In the genomic region with DNA sequence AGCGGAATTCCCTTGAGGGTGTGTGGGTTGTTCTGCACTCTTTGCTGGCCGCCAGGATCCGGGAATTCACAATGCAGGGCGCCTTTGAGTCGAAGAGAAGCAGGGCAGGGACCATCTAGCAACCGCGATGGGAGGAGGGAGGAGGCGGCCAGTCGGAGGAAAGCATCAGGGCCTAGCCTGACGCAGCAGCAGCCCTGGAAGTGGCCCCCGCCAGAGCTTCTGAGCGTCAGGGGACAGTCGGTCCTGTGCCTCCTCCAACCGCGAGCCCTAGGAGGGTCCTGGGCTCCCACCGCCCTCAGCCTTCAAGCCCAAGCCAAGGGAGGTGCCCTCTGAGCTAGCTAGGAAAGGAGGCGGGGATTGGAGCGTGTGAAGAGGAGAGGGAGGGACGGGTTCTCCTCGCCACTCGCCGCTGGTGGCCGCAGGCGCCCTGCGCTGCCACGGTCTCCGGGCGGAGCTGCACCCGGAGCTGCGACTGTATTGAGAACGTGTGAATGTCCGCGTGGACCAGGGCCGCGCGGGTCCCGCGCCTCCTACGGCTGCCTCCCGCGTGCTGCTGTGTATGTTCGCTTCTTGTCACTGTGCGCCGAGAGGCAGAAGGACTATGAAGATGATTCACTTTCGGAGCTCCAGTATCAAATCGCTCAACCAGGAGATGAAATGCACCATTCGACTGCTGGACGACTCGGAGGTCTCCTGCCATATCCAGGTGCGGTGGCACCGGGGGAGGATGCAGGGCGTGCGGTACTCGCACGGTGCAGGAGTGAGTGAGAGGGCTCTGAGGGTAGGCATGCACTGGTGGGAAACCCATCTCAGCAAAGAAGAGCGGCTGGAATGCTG, we compare ENCODE assay signal across 8 mouse cellular contexts. TPM values are rescaled to one million over a fixed set of nuclear protein-coding genes. Genes with fewer than 3 reads are reported as not detected.
DNase-seq lines count a peak whose midpoint lies in the region; ATAC-seq and TF ChIP-seq lines count a peak whose summit lies in the region.

Frmd3 (plus strand) TSS at position 232 of the 837 bp plus-strand sequence.

- no peak for ATAC-seq in erythroblast, adult 5-6 weeks (replicated peaks; ENCODE audit: low FRiP score, poor library complexity, severe bottlenecking)
- ATAC-seq in hindbrain, embryonic 12.5 days (ENCODE audit: low FRiP score) = peak; percentile 96
- peak; percentile 93 for ATAC-seq in midbrain, embryonic 14.5 days (ENCODE audit: low FRiP score, low TSS enrichment)

- no peak for TF ChIP-seq POLR2A in testis, adult 2 months (IDR thresholded peaks at IDR 0.05; ENCODE audit: control insufficient read depth, low read depth, low read length)

- DNase-seq in cerebellum, postnatal 10 days = peak; percentile 81 to 84
- peak; percentile 57 to 70 for DNase-seq in frontal cortex, postnatal 10 days (ENCODE audit: low spot score in 2 of 2)
- peak; percentile 60 to 67 for DNase-seq in left cerebral cortex, adult 8-10 months (ENCODE audit: low spot score in 2 of 2)
- peak; percentile 88 for DNase-seq in midbrain, embryonic 14.5 days

- no peaks in the 10 kb centered on the region for H3K4me1 ChIP-seq in erythroblast, embryonic 14.5 days (ENCODE audit: control insufficient read depth)
- H3K4me1 ChIP-seq in hindbrain, embryonic 12.5 days = 0 out of 2 replicates have a peak, but pooled peaks cover 2% of the 10 kb centered on the region
- peaks cover 16% of the 10 kb centered on the region for H3K4me1 ChIP-seq in midbrain, embryonic 14.5 days (ENCODE audit: control insufficient read depth, insufficient read depth, low read length)
- peaks cover 11% of the 10 kb centered on the region for H3K4me1 ChIP-seq in testis, adult 2 months (ENCODE audit: control insufficient read depth, insufficient read depth, low read length)

- TF ChIP-seq CTCF in testis, adult 2 months (IDR thresholded peaks at IDR 0.05; ENCODE audit: control insufficient read depth, insufficient read depth, insufficient replicate concordance, low read depth, low read length) = no peak

- peaks cover 4% of the 10 kb centered on the region; the same call in 1 of the 2 replicates for H3K9me3 ChIP-seq in erythroblast, embryonic 14.5 days (ENCODE audit: control insufficient read depth, low read length)
- no peaks in the 10 kb centered on the region for H3K9me3 ChIP-seq in hindbrain, embryonic 12.5 days (replicated peaks)
- H3K9me3 ChIP-seq in midbrain, embryonic 14.5 days (ENCODE audit: control insufficient read depth, low read length) = no peaks in the 10 kb centered on the region

- peak within 1 kb of the TSS; percentile 86 for H3K27ac ChIP-seq in hindbrain, embryonic 12.5 days
- peak within 1 kb of the TSS; percentile 93 for H3K27ac ChIP-seq in midbrain, embryonic 14.5 days (replicated peaks; ENCODE audit: low read depth, low read length)
- H3K27ac ChIP-seq in testis, adult 2 months (ENCODE audit: control insufficient read depth, insufficient read depth, low read depth, low read length) = no peak within 1 kb of the TSS

- H3K4me3 ChIP-seq in erythroblast, embryonic 14.5 days (replicated peaks) = peak within 1 kb of the TSS; percentile 12
- H3K4me3 ChIP-seq in hindbrain, embryonic 12.5 days = peak within 1 kb of the TSS; percentile 62
- peak within 1 kb of the TSS; percentile 53 for H3K4me3 ChIP-seq in midbrain, embryonic 14.5 days (replicated peaks; ENCODE audit: low read depth, low read length)
- H3K4me3 ChIP-seq in testis, adult 2 months (ENCODE audit: control insufficient read depth, low read depth, low read length) = peak within 1 kb of the TSS; percentile 36

- H3K27me3 ChIP-seq in erythroblast, embryonic 14.5 days (ENCODE audit: control insufficient read depth) = peaks cover 15% of the 10 kb centered on the region
- no peaks in the 10 kb centered on the region for H3K27me3 ChIP-seq in hindbrain, embryonic 12.5 days
- no peaks in the 10 kb centered on the region for H3K27me3 ChIP-seq in midbrain, embryonic 14.5 days (ENCODE audit: control insufficient read depth, insufficient read depth, low read length)
- no peaks in the 10 kb centered on the region for H3K27me3 ChIP-seq in testis, adult 2 months (ENCODE audit: control insufficient read depth, insufficient read depth, low read length)

- H3K9ac ChIP-seq in hindbrain, embryonic 12.5 days = peak within 1 kb of the TSS; percentile 71
- H3K9ac ChIP-seq in midbrain, embryonic 14.5 days (replicated peaks; ENCODE audit: low read length) = peak within 1 kb of the TSS; percentile 70

- under 1% methylated on average over 55 of the region's 56 CpGs for WGBS in hindbrain, embryonic 12.5 days
- WGBS in midbrain, embryonic 14.5 days = under 1% methylated on average over 56 of the region's 56 CpGs

- no peaks in the 10 kb centered on the region for H3K36me3 ChIP-seq in erythroblast, embryonic 14.5 days (ENCODE audit: control insufficient read depth)
- no peaks in the 10 kb centered on the region for H3K36me3 ChIP-seq in hindbrain, embryonic 12.5 days
- H3K36me3 ChIP-seq in midbrain, embryonic 14.5 days (ENCODE audit: control insufficient read depth, insufficient read depth, low read length) = no peaks in the 10 kb centered on the region
- H3K36me3 ChIP-seq in testis, adult 2 months (ENCODE audit: control insufficient read depth, insufficient read depth, low read length) = no peaks in the 10 kb centered on the region

- H3K4me2 ChIP-seq in hindbrain, embryonic 12.5 days (replicated peaks) = peak within 1 kb of the TSS; percentile 84
- peak within 1 kb of the TSS; percentile 78 for H3K4me2 ChIP-seq in midbrain, embryonic 14.5 days (ENCODE audit: low read length)

RNA-seq across cellular contexts. Expression of gene Frmd3, which starts in this region (rescaled TPM):
- 0.01 TPM in 1 of 2 replicates, not detected in the other for polyA plus RNA-seq in erythroblast, embryonic 14.5 days (2012)
- not detected in 2 replicates for total RNA-seq in erythroblast, adult 5-6 weeks (2015; ENCODE audit: low replicate concordance)
- not detected in 2 replicates for total RNA-seq in erythroblast, adult 5-6 weeks (2017; ENCODE audit: low replicate concordance)
- 10.5 and 11.1 TPM in 2 replicates for polyA plus RNA-seq in hindbrain, embryonic 12.5 days (2016; fragmentation: Nextera tagmentation; extraction: Ambion mirVana)
- total RNA-seq in left cerebral cortex, adult 8-10 months (2022) = 1 to 10 TPM; 6.4 to 6.7 (median 6.5) TPM
- 29.7 and 30.5 TPM in 2 replicates for polyA plus RNA-seq in midbrain, embryonic 14.5 days (2014; fragmentation: Nextera tagmentation; extraction: Ambion mirVana)
- 0.12 and 0.31 TPM in 2 replicates for polyA plus RNA-seq in testis, adult 2 months (2012; rRNA removed)

Comparison
In these comparisons a context has a peak if more than half of its experiments do, and no peak if none do; other contexts are left out.
1. RNA of gene Frmd3 (total RNA-seq): 6.4 to 6.7 TPM in left cerebral cortex, adult 8-10 months; not detected in erythroblast, adult 5-6 weeks; every median in the first group is over 4 times any median in the second.
2. H3K4me3 ChIP-seq: peak in every context shown above with its lines; median percentile 62 in hindbrain, embryonic 12.5 days; 53 in midbrain, embryonic 14.5 days; 36 in testis, adult 2 months; 12 in erythroblast, embryonic 14.5 days.
3. Peak in every context shown above with its lines, with median percentiles within 50 percentile points of each other: DNase-seq.